Mouse (Mus musculus) hindbrain, embryonic 16.5 days (tissue): ENCODE measurements at regions not wholly inside any gene's neighbourhood (a gene's known extent, or its start where the extent isn't known, plus 50 kb on each side); places are given as distances from the start of the nearest gene placed in this dataset.
"Not testable (repeated sequence)": the region's sequence is repeated elsewhere in the genome, so short reads cannot be mapped to it uniquely, and the experiment has no call there.

Experiments
- ATAC-seq: fragments of 200-750 bp; cut with Nextera tagmentation; 2 replicates; pipeline ENCODE4 v1.8.0; 2017; ENCODE audit warnings: moderate TSS enrichment, moderate library complexity
- H3K27ac ChIP-seq: fragments of 300-500 bp; sonication (generic); 2 replicates; pipeline ENCODE4 v1.5.1; 2014; ENCODE audit warnings: low read depth, mild to moderate bottlenecking, control low read depth, low read length, moderate library complexity
- H3K27me3 ChIP-seq: fragments of 300-500 bp; sonication (generic); replicated peaks from 2 replicates; pipeline ENCODE4 v1.6.1; 2014; ENCODE audit warnings: low read length; ENCODE audit not compliant: control insufficient read depth, insufficient read depth
- H3K36me3 ChIP-seq: fragments of 300-500 bp; sonication (generic); 2 replicates; pipeline ENCODE4 v1.6.1; 2014; ENCODE audit warnings: mild to moderate bottlenecking, low read length, moderate library complexity, mixed read lengths; ENCODE audit not compliant: control insufficient read depth, insufficient read depth
- H3K4me1 ChIP-seq: fragments of 300-500 bp; sonication (generic); 2 replicates; pipeline ENCODE4 v1.6.1; 2014; ENCODE audit warnings: low read depth, low read length; ENCODE audit not compliant: control insufficient read depth, insufficient read depth
- H3K4me2 ChIP-seq: fragments of 300-500 bp; sonication (generic); 2 replicates; pipeline ENCODE4 v1.6.1; 2014; ENCODE audit warnings: mild to moderate bottlenecking, low read length, control low read depth, moderate library complexity
- H3K4me3 ChIP-seq: fragments of 300-500 bp; sonication (generic); 2 replicates; pipeline ENCODE4 v1.5.1; 2014; ENCODE audit warnings: mild to moderate bottlenecking, low read length, control low read depth, moderate library complexity
- H3K9ac ChIP-seq: fragments of 300-500 bp; sonication (generic); 2 replicates; pipeline ENCODE4 v1.6.1; 2014; ENCODE audit warnings: low read depth, mild to moderate bottlenecking, control low read depth, low read length, moderate library complexity
- H3K9me3 ChIP-seq: fragments of 300-500 bp; sonication (generic); 2 replicates; pipeline ENCODE4 v1.6.1; 2014; ENCODE audit warnings: mild to moderate bottlenecking, low read length, moderate library complexity; ENCODE audit not compliant: control insufficient read depth
- WGBS: fragments of 180-500 bp; shearing (Covaris S2); extraction: QIAGEN DNeasy Blood & Tissue Kit; methylation state at CpG from one replicate; pipeline ENCODE4 v1.1.7; 2014; 5-methylcytosine and 5-hydroxymethylcytosine counted together

GRCm38 (mm10) chr10:69005199-69005872 lies 145.9 kb upstream of the Rhobtb1 start:
- Histone ChIP-seq H3K9me3 (peaks cover 2% of the 10 kb centered on the region; the same call in 1 of the 2 replicates), H3K4me2 (no peak overlapping the region), H3K36me3 (no peaks in the 10 kb centered on the region), H3K9ac (no peak overlapping the region), H3K27me3 (no peaks in the 10 kb centered on the region), H3K27ac (no peak overlapping the region), H3K4me1 (no peaks in the 10 kb centered on the region), H3K4me3 (no peak overlapping the region)
- no peak for ATAC-seq
- WGBS = 47% methylated on average over 9 of the region's 9 CpGs

- not testable (repeated sequence) for ATAC-seq, H3K9me3 ChIP-seq, H3K4me1 ChIP-seq, H3K4me3 ChIP-seq, H3K27ac ChIP-seq, H3K9ac ChIP-seq, H3K4me2 ChIP-seq, H3K27me3 ChIP-seq, H3K36me3 ChIP-seq
- WGBS = 93% methylated on average over 8 of the region's 8 CpGs
These were observed 142.6 kb upstream of the Rhobtb1 start for GRCm38 (mm10) chr10:69008679-69009078.

- Histone ChIP-seq H3K9ac (no peak overlapping the region; the same call in 1 of the 2 replicates), H3K9me3 (no peaks in the 10 kb centered on the region), H3K27me3 (no peaks in the 10 kb centered on the region), H3K27ac (peak overlapping the region; percentile 51), H3K4me2 (peak overlapping the region; percentile 40), H3K36me3 (no peaks in the 10 kb centered on the region), H3K4me1 (no peaks in the 10 kb centered on the region; the same call in 1 of the 2 replicates), H3K4me3 (0 out of 2 replicates have a peak overlapping the region, but pooled peaks have one; percentile 1)
- peak; percentile 82 for ATAC-seq
- 48% methylated on average over 30 of the region's 30 CpGs for WGBS
These were observed 130.2 kb upstream of the Rhobtb1 start for GRCm38 (mm10) chr10:69020811-69021743.

GRCm38 (mm10) chr10:69033410-69033809 lies 117.8 kb upstream of the Rhobtb1 start:
- Histone ChIP-seq H3K36me3 (no peaks in the 10 kb centered on the region), H3K4me2 (no peak overlapping the region), H3K9ac (no peak overlapping the region), H3K27me3 (no peaks in the 10 kb centered on the region), H3K9me3 (no peaks in the 10 kb centered on the region), H3K4me3 (no peak overlapping the region), H3K27ac (no peak overlapping the region), H3K4me1 (no peaks in the 10 kb centered on the region)
- ATAC-seq = no peak
- 68% methylated on average over 9 of the region's 9 CpGs for WGBS

GRCm38 (mm10) chr10:69034390-69035120 lies 116.7 kb upstream of the Rhobtb1 start:
- Histone ChIP-seq H3K9ac (no peak overlapping the region), H3K4me1 (no peaks in the 10 kb centered on the region), H3K27me3 (no peaks in the 10 kb centered on the region), H3K9me3 (no peaks in the 10 kb centered on the region), H3K4me2 (no peak overlapping the region), H3K4me3 (no peak overlapping the region), H3K27ac (no peak overlapping the region), H3K36me3 (no peaks in the 10 kb centered on the region)
- no peak for ATAC-seq
- WGBS = 40% methylated on average over 2 of the region's 2 CpGs

- H3K9ac ChIP-seq, H3K4me1 ChIP-seq, H3K4me2 ChIP-seq, H3K27ac ChIP-seq, H3K27me3 ChIP-seq, H3K36me3 ChIP-seq, H3K4me3 ChIP-seq, H3K9me3 ChIP-seq, ATAC-seq: not testable (repeated sequence)
- WGBS = 86% methylated on average over 4 of the region's 4 CpGs
These were observed 115.7 kb upstream of the Rhobtb1 start for GRCm38 (mm10) chr10:69035536-69035935.

GRCm38 (mm10) chr10:69036096-69036495 lies 115.1 kb upstream of the Rhobtb1 start:
- Histone ChIP-seq H3K27ac (no peak overlapping the region), H3K9me3 (no peaks in the 10 kb centered on the region), H3K4me2 (no peak overlapping the region), H3K9ac (no peak overlapping the region), H3K4me3 (no peak overlapping the region), H3K36me3 (no peaks in the 10 kb centered on the region), H3K4me1 (no peaks in the 10 kb centered on the region), H3K27me3 (no peaks in the 10 kb centered on the region)
- ATAC-seq = no peak
- 78% methylated on average over 2 of the region's 2 CpGs for WGBS

GRCm38 (mm10) chr10:69044171-69044651 lies 107.0 kb upstream of the Rhobtb1 start:
- H3K4me3 ChIP-seq = no peak overlapping the region
- peaks cover 13% of the 10 kb centered on the region; the same call in 1 of the 2 replicates for H3K4me1 ChIP-seq
- no peaks in the 10 kb centered on the region for H3K36me3 ChIP-seq
- H3K27ac ChIP-seq = peak overlapping the region; percentile 10; the same call in 1 of the 2 replicates
- no peak overlapping the region for H3K4me2 ChIP-seq
- H3K27me3 ChIP-seq = no peaks in the 10 kb centered on the region
- no peaks in the 10 kb centered on the region for H3K9me3 ChIP-seq
- H3K9ac ChIP-seq = no peak overlapping the region
- WGBS = 20% methylated on average over 12 of the region's 12 CpGs
- no peak for ATAC-seq
